Mouse (Mus musculus) heart, adult 2 months (tissue): ENCODE measurements at regions not wholly inside any gene's neighbourhood (a gene's known extent, or its start where the extent isn't known, plus 50 kb on each side); places are given as distances from the start of the nearest gene placed in this dataset.
A peak's percentile ranks its signal among the peaks of the same experiment; 100 is the strongest.

ENCODE experiments used
- DNase-seq, 2 experiments: peaks; one replicate each; pipeline ENCODE4 v3.0.0; 2021
- H3K27ac ChIP-seq: fragments of 200-600 bp; 2 replicates; pipeline ENCODE4 v1.8.1; 2022
- H3K27me3 ChIP-seq: fragments of 200-500 bp; 2 replicates; pipeline ENCODE4 v1.6.1; 2012; ENCODE audit warnings: mild to moderate bottlenecking, low read length, inconsistent platforms, mixed read lengths; ENCODE audit not compliant: control insufficient read depth, insufficient read depth
- H3K36me3 ChIP-seq: fragments of 200-500 bp; 2 replicates; pipeline ENCODE4 v1.6.1; 2012; ENCODE audit warnings: low read length, inconsistent platforms; ENCODE audit not compliant: control insufficient read depth, insufficient read depth
- H3K4me1 ChIP-seq: fragments of 200-500 bp; 2 replicates; pipeline ENCODE4 v1.6.1; 2011; ENCODE audit warnings: low read length; ENCODE audit not compliant: control insufficient read depth, insufficient read depth
- H3K4me3 ChIP-seq: fragments of 200-600 bp; 2 replicates; pipeline ENCODE4 v1.8.1; 2022
- H3K79me2 ChIP-seq: fragments of 200-500 bp; replicated peaks from 2 replicates; pipeline ENCODE4 v1.6.1; 2012; ENCODE audit warnings: mild to moderate bottlenecking, inconsistent platforms, low read length, moderate library complexity, mixed read lengths; ENCODE audit not compliant: control insufficient read depth, insufficient read depth
- H3K9ac ChIP-seq: fragments of 200-500 bp; 2 replicates; pipeline ENCODE4 v1.6.1; 2012; ENCODE audit warnings: low read depth, mild to moderate bottlenecking, control low read depth, inconsistent platforms, low read length, mixed read lengths
- CTCF ChIP-seq: fragments of 200-600 bp; IDR thresholded peaks from 2 replicates; pipeline ENCODE4 v1.8.1; 2022; ENCODE audit warnings: antibody characterized with exemption, mild to moderate bottlenecking, moderate library complexity
- EP300 ChIP-seq: fragments of 200-500 bp; IDR thresholded peaks from 2 replicates; pipeline ENCODE4 v1.6.1; 2011; ENCODE audit warnings: low read depth, low read length, control low read depth; ENCODE audit not compliant: insufficient read depth
- POLR2A ChIP-seq: fragments of 200-500 bp; IDR thresholded peaks from 2 replicates; pipeline ENCODE4 v1.6.1; 2011; ENCODE audit warnings: mild to moderate bottlenecking, low read depth, low read length, control low read depth; ENCODE audit not compliant: insufficient read depth
- WGBS: fragments of 180-500 bp; shearing (Covaris S2); methylation state at CpG from one replicate; pipeline ENCODE4 v1.1.7; 2018; 5-methylcytosine and 5-hydroxymethylcytosine counted together
- intact Hi-C: fragments of 180-260 bp; cut with DNase I; formaldehyde crosslinking; loops from one replicate; pipeline ENCODE4 v1.15.1; 2025

DNA sequence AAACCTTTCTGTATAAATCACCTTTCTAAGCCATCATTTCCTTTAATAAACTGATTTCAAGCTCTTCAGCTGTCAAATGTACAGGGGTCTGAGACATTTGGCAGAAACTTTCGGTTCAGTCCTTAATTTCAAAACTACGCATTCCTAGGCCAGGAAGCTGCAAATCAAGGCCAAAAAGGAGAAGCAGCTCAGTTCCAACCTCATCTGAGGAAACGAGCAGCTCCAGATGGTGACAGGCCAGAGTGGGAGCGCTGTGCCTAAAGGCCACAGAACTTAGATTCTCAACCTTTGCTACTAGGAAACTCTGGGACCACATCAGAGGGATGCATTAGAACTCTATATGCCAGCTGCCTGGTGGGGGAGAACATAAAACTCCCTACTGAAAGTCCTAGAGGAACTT is 150.6 kb downstream of the Ahr start:
- Histone ChIP-seq H3K9ac (no peak overlapping the region), H3K4me1 (no peaks in the 10 kb centered on the region; the same call in 1 of the 2 replicates), H3K79me2 (no peaks in the 10 kb centered on the region), H3K36me3 (no peaks in the 10 kb centered on the region), H3K4me3 (no peak overlapping the region), H3K27ac (no peak overlapping the region), H3K27me3 (no peaks in the 10 kb centered on the region)
- DNase-seq: peak; percentile 14 to 22
- TF ChIP-seq EP300: no peak
- TF ChIP-seq CTCF: no peak
- no peak for TF ChIP-seq POLR2A
- intact Hi-C loops: no loop called here
- 63% methylated on average over 4 of the region's 4 CpGs for WGBS

- intact Hi-C loops: no loop called here
- Histone ChIP-seq H3K9ac (no peak overlapping the region), H3K4me1 (no peaks in the 10 kb centered on the region), H3K4me3 (no peak overlapping the region), H3K36me3 (no peaks in the 10 kb centered on the region), H3K27ac (no peak overlapping the region), H3K79me2 (no peaks in the 10 kb centered on the region), H3K27me3 (no peaks in the 10 kb centered on the region)
- no peak for DNase-seq
- TF ChIP-seq EP300: no peak
- TF ChIP-seq POLR2A: no peak
- TF ChIP-seq CTCF: no peak
- WGBS: 80% methylated on average over 3 of the region's 3 CpGs
These were observed 157.6 kb downstream of the Ahr start for GRCm38 (mm10) chr12:35377266-35377665.

GRCm38 (mm10) chr12:35376365-35376764 is 158.5 kb downstream of the Ahr start:
- TF ChIP-seq CTCF (no peak), POLR2A (no peak), EP300 (no peak)
- Histone ChIP-seq H3K36me3 (no peaks in the 10 kb centered on the region), H3K27ac (no peak overlapping the region), H3K4me1 (no peaks in the 10 kb centered on the region), H3K27me3 (no peaks in the 10 kb centered on the region), H3K9ac (no peak overlapping the region), H3K4me3 (no peak overlapping the region), H3K79me2 (no peaks in the 10 kb centered on the region)
- intact Hi-C loops: no loop called here
- no peak for DNase-seq

DNA sequence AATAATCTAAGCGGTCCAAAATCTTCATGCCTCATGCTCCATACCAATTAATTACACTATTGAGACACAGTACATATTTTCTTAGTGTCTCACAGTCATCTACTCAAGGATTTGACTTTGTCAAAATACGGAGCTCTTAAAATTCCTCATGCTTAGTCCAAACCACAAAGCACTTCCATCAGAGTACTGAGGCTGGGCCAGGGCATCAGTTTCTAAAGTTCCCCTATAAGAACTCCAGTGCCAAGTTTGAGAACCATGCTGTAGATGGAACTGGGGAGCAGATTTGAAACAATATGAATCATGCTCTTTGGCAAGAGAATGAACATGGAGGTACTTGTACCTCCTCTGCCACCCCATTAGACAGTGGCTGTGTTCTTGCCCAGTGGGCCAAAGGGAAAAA is 176.9 kb downstream of the Ahr start:
- Histone ChIP-seq H3K4me3 (no peak overlapping the region), H3K27ac (no peak overlapping the region), H3K9ac (no peak overlapping the region), H3K27me3 (no peaks in the 10 kb centered on the region), H3K79me2 (no peaks in the 10 kb centered on the region), H3K4me1 (no peaks in the 10 kb centered on the region), H3K36me3 (no peaks in the 10 kb centered on the region)
- WGBS: 94% methylated on average over 2 of the region's 2 CpGs
- no peak for TF ChIP-seq EP300
- no peak for TF ChIP-seq CTCF
- no peak for TF ChIP-seq POLR2A
- intact Hi-C loops: no loop called here
- DNase-seq: no peak

- H3K4me1 ChIP-seq: no peaks in the 10 kb centered on the region
- no peak overlapping the region for H3K4me3 ChIP-seq
- 74% methylated on average over 4 of the region's 4 CpGs for WGBS
- no peaks in the 10 kb centered on the region for H3K79me2 ChIP-seq
- DNase-seq: no peak
- TF ChIP-seq CTCF (no peak), POLR2A (no peak), EP300 (no peak)
- no peaks in the 10 kb centered on the region for H3K27me3 ChIP-seq
- no peaks in the 10 kb centered on the region for H3K36me3 ChIP-seq
- H3K9ac ChIP-seq: no peak overlapping the region
- no peak overlapping the region for H3K27ac ChIP-seq
- intact Hi-C loops: no loop called here
These were observed 196.5 kb downstream of the Ahr start for GRCm38 (mm10) chr12:35338191-35338954.

GRCm38 (mm10) chr12:35336314-35336713 is 198.5 kb downstream of the Ahr start:
- no peaks in the 10 kb centered on the region for H3K36me3 ChIP-seq
- H3K27ac ChIP-seq: no peak overlapping the region
- no peak overlapping the region for H3K4me3 ChIP-seq
- no peaks in the 10 kb centered on the region for H3K79me2 ChIP-seq
- intact Hi-C loops: no loop called here
- no peaks in the 10 kb centered on the region for H3K27me3 ChIP-seq
- TF ChIP-seq EP300 (no peak), POLR2A (no peak), CTCF (no peak)
- no peak for DNase-seq
- no peaks in the 10 kb centered on the region for H3K4me1 ChIP-seq
- H3K9ac ChIP-seq: no peak overlapping the region
